Mouse (Mus musculus) midbrain, postnatal 0 days (tissue): Measurements from ENCODE around the gene Pla2g2d. TPM values are rescaled to one million over a fixed set of nuclear protein-coding genes. Genes with fewer than 3 reads are reported as not detected.

Source experiments
- ATAC-seq: fragments of 200-750 bp; cut with Nextera tagmentation; 2 replicates; pipeline ENCODE4 v1.8.0; 2017; ENCODE audit warnings: moderate number of reproducible peaks, mild to moderate bottlenecking, moderate TSS enrichment, moderate library complexity; ENCODE audit not compliant: low FRiP score
- DNase-seq: peaks from one replicate; pipeline ENCODE4 v3.0.0-alpha.2; 2015; ENCODE audit warnings: low spot score
- H3K27ac ChIP-seq: fragments of 300-500 bp; sonication (generic); 2 replicates; pipeline ENCODE4 v1.5.1; 2014; ENCODE audit warnings: low read depth, mild to moderate bottlenecking, low read length, mixed read lengths
- H3K27me3 ChIP-seq: fragments of 300-500 bp; sonication (generic); 2 replicates; pipeline ENCODE4 v1.6.1; 2014; ENCODE audit warnings: low read length, control low read depth, mixed read lengths; ENCODE audit not compliant: insufficient read depth
- H3K36me3 ChIP-seq: fragments of 300-500 bp; sonication (generic); 2 replicates; pipeline ENCODE4 v1.6.1; 2014; ENCODE audit warnings: low read length, control low read depth, mixed read lengths; ENCODE audit not compliant: insufficient read depth
- H3K4me1 ChIP-seq: fragments of 300-500 bp; sonication (generic); 2 replicates; pipeline ENCODE4 v1.6.1; 2014; ENCODE audit warnings: mild to moderate bottlenecking, control low read depth, antibody characterized with exemption, low read length, mixed read lengths; ENCODE audit not compliant: insufficient read depth
- H3K4me2 ChIP-seq: fragments of 300-500 bp; sonication (generic); 2 replicates; pipeline ENCODE4 v1.6.1; 2014; ENCODE audit warnings: low read depth, mild to moderate bottlenecking, low read length, mixed read lengths; ENCODE audit not compliant: poor library complexity, severe bottlenecking
- H3K4me3 ChIP-seq: fragments of 300-500 bp; sonication (generic); 2 replicates; pipeline ENCODE4 v1.5.1; 2014; ENCODE audit warnings: low read depth, mild to moderate bottlenecking, low read length, moderate library complexity
- H3K9ac ChIP-seq: fragments of 300-500 bp; sonication (generic); replicated peaks from 2 replicates; pipeline ENCODE4 v1.6.1; 2014; ENCODE audit warnings: mild to moderate bottlenecking, low read length, moderate library complexity, mixed read lengths; ENCODE audit not compliant: poor library complexity, severe bottlenecking
- H3K9me3 ChIP-seq: fragments of 300-500 bp; sonication (generic); 2 replicates; pipeline ENCODE4 v1.6.1; 2016; ENCODE audit warnings: low read length, control low read depth
- CTCF ChIP-seq: IDR thresholded peaks from 2 replicates; pipeline ENCODE4 v1.5.1; 2016; ENCODE audit warnings: antibody characterized with exemption, mild to moderate bottlenecking
- WGBS: fragments of 180-500 bp; shearing (Covaris S2); extraction: QIAGEN DNeasy Blood & Tissue Kit; methylation state at CpG from one replicate; pipeline ENCODE4 v1.1.7; 2014; 5-methylcytosine and 5-hydroxymethylcytosine counted together
- polyA plus RNA-seq: library from polyadenylated mRNA; unstranded; fragments of >200 nt; fragmentation: Nextera tagmentation; extraction: Ambion mirVana; gene quantifications from 2 replicates; pipeline ENCODE4 v1.2.1, GENCODE M21; 2015
- total RNA-seq: library from RNA; depleted of rRNA; stranded (reverse); fragments of >200 nt; gene quantifications from 2 replicates; pipeline ENCODE4 v1.2.3, GENCODE M21; 2014

Pla2g2d gene
- total and polyA plus RNA-seq, 2 experiments from 2014 or later, result 0.52 TPM; not detected in 1

DNA sequence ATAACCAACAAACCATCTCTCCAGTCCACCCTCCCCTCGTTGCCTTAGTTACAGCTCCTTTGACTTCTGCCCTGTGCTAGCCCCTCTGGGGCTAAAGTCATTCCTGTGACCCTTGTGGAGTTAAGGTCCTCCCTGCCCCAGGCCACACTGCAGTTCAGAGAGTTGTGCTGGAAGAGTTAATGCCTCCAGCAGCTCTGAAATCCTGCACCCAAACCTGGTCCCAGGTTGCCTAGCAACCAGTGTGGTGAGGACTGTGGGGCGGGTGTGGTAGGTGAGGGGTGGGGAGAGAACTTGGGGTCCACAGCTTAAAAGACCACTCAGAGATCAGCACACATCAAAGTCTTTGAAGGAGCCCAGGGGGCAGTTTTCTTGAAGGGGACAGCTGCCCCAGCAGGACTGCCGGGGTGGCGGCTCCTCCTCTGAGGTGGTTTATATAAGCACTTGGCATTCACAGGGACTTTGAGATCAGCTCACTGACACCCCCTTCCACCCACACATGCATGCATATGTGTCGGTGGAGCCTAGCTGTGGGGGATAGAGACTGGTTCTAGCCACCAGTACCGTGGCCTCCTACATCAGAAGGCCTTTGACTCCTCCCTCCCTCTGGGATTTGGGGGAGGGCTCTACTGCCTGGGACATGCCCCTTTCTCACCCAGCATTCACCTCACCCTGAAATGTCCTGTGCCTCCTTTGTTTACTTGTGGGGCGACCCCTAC lies 36.2 kb upstream of the Pla2g2d start:
- H3K27ac ChIP-seq, result no peak overlapping the region
- no peak for TF ChIP-seq CTCF
- H3K9me3 ChIP-seq, result no peaks in the 10 kb centered on the region
- H3K9ac ChIP-seq, result no peak overlapping the region
- peaks cover 7% of the 10 kb centered on the region; the same call in 1 of the 2 replicates for H3K4me1 ChIP-seq
- peak; percentile 10; the same call in 1 of the 2 replicates for ATAC-seq
- H3K36me3 ChIP-seq, result no peaks in the 10 kb centered on the region
- H3K4me2 ChIP-seq, result no peak overlapping the region
- 12% methylated on average over 7 of the region's 7 CpGs for WGBS
- H3K4me3 ChIP-seq, result no peak overlapping the region
- H3K27me3 ChIP-seq, result no peaks in the 10 kb centered on the region
- peak; percentile 36 for DNase-seq

DNA sequence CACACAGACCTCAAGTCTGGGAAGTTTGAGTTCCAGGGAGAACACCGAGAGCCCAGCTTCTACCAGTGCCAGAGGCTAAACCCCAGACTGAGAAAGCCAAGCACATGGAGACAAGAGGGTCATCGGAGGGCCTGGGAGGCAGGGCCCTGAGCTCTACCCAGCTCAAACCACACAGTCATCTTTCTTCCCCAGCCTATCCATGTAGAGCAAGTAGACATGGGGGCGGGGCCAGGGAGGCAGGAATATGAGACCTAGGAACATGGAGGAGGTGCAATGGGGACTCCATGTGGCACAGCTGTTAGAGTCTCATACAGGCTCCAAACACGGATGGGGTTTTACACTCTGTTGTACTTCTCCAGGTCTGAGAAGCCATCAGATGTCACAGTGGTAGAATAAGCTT lies 29.7 kb upstream of the Pla2g2d start:
- no peak for ATAC-seq
- WGBS, result 76% methylated on average over 4 of the region's 4 CpGs
- H3K4me3 ChIP-seq, result no peak overlapping the region
- no peak for TF ChIP-seq CTCF
- no peaks in the 10 kb centered on the region for H3K4me1 ChIP-seq
- H3K27ac ChIP-seq, result no peak overlapping the region
- no peak overlapping the region for H3K4me2 ChIP-seq
- H3K9ac ChIP-seq, result no peak overlapping the region
- no peaks in the 10 kb centered on the region for H3K27me3 ChIP-seq
- H3K9me3 ChIP-seq, result no peaks in the 10 kb centered on the region
- H3K36me3 ChIP-seq, result no peaks in the 10 kb centered on the region
- no peak for DNase-seq

GRCm38 (mm10) chr4:138746866-138747265 lies 28.7 kb upstream of the Pla2g2d start:
- 91% methylated on average over 9 of the region's 9 CpGs for WGBS
- Histone ChIP-seq H3K9me3 (no peaks in the 10 kb centered on the region), H3K9ac (no peak overlapping the region), H3K27me3 (no peaks in the 10 kb centered on the region), H3K4me1 (no peaks in the 10 kb centered on the region), H3K4me3 (no peak overlapping the region), H3K36me3 (no peaks in the 10 kb centered on the region), H3K4me2 (no peak overlapping the region), H3K27ac (no peak overlapping the region)
- DNase-seq, result no peak
- TF ChIP-seq CTCF, result no peak
- ATAC-seq, result no peak

DNA sequence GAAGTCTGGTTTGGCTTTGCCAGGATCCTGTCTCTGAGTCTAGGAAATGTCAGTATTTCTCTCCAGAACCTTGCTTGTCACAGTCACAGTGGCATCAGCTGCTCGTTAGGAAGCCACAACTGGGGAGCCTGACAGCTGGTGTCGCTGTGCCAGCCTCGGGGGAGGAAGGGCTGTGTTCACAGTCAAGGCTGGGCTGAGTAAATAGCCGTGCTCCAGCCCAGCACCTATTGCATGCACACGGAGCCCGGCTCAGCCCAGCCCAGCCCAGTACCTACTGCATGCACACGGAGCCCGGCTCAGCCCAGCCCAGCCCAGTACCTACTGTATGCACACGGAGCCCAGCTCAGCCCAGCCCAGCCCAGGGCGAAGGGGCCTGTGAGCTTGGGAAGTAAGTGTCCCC lies 27.7 kb upstream of the Pla2g2d start:
- Histone ChIP-seq H3K4me3 (no peak overlapping the region), H3K36me3 (no peaks in the 10 kb centered on the region), H3K4me2 (no peak overlapping the region), H3K9me3 (no peaks in the 10 kb centered on the region), H3K27me3 (no peaks in the 10 kb centered on the region), H3K9ac (no peak overlapping the region), H3K4me1 (no peaks in the 10 kb centered on the region), H3K27ac (no peak overlapping the region)
- DNase-seq (peak; percentile 31), ATAC-seq (no peak)
- WGBS, result 59% methylated on average over 10 of the region's 10 CpGs
- TF ChIP-seq CTCF, result peak; percentile 36

DNA sequence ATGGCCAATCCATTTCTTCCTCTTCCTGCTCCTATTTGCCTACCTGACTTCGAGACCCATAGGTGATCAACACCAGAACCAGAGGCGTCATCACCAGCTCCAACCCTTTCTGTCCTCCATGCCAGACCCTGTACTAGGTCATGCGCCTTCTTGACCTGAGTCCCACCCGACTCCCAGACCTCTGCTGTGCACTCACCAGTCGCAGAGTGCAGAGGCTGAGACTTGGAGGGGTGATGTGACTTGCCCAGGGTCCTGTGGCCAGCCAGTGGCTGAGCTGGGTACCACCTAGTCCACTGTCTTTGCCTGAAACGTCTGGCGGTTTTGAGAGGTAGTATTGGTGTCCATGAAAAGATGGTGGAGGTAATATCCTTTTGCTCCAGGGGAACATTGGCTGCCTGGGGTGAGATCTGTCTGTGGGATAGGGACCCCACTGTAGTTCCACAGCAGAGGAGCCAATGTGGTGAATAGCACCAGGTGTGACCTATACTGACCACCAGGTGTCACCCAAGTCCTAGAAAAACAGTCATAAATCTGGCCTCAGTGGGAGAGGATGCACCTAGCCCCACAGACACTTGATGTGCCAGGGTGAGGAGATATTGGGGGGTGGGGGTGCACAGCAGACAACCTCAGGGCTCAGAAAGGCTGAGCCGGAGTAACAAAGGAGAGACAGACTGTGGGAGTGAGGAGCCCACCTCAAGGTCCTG lies 27.0 kb upstream of the Pla2g2d start:
- Histone ChIP-seq H3K27me3 (no peaks in the 10 kb centered on the region), H3K4me1 (no peaks in the 10 kb centered on the region), H3K9me3 (no peaks in the 10 kb centered on the region), H3K27ac (no peak overlapping the region), H3K4me2 (no peak overlapping the region), H3K36me3 (no peaks in the 10 kb centered on the region), H3K9ac (no peak overlapping the region), H3K4me3 (no peak overlapping the region)
- ATAC-seq, result peak; percentile 59
- peak; percentile 78 for DNase-seq
- 60% methylated on average over 8 of the region's 8 CpGs for WGBS
- peak; percentile 90 for TF ChIP-seq CTCF

- Histone ChIP-seq H3K9ac (no peak overlapping the region), H3K36me3 (no peaks in the 10 kb centered on the region), H3K4me1 (no peaks in the 10 kb centered on the region), H3K4me3 (no peak overlapping the region), H3K27ac (no peak overlapping the region), H3K9me3 (no peaks in the 10 kb centered on the region), H3K4me2 (no peak overlapping the region), H3K27me3 (no peaks in the 10 kb centered on the region)
- DNase-seq (no peak), ATAC-seq (no peak)
- 93% methylated on average over 6 of the region's 6 CpGs for WGBS
- no peak for TF ChIP-seq CTCF
Measured at GRCm38 (mm10) chr4:138752603-138753002, 22.9 kb upstream of the Pla2g2d start.
